Mouse (Mus musculus): ENCODE data around the gene Nt5dc3. TPM values are rescaled to one million over a fixed set of nuclear protein-coding genes. Genes with fewer than 3 reads are reported as not detected.

Nt5dc3 gene
- polyA plus RNA-seq (2012; rRNA removed): 37.5 and 47.7 TPM in 2 replicates

DNA sequence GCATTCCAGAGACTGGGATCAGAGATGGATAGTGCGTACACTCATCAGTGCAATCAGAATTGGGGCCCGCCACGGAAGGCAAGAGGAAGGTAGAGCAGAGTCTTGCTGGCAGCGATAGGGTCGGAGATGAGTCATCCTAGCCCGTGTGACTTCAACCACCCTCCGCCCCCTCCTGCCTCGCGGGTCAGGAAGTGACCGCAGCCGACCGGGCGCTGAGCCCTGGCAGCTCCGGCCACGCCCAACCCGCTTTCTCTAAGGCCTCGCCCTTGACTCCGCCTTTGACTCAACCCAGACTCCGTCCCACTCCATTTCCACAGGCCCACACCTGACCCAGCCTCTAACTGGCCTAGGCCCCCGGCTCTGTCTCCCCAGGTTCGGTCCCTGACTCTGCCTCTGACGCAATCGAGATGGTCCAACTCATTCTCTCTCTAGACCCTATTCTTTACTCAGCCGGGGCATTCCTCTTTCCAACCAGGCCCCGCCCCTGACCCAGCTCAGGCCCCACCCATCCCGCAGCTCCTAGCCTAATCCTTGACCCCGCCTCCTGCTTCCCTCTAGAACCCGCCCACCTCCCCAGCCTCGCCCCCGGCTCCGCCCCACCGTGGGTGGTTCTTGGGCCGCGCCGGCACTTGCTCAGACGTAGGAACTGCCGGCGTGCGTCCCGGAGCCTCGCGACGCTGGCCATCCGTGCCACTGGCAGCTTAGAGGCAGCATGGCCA, at the start of gene Nt5dc3:
Gene Nt5dc3 (plus strand): TSS at position 608 of the 719 bp plus-strand sequence.
- peak; percentile 98 for DNase-seq (ENCODE audit: low read depth)

DNA sequence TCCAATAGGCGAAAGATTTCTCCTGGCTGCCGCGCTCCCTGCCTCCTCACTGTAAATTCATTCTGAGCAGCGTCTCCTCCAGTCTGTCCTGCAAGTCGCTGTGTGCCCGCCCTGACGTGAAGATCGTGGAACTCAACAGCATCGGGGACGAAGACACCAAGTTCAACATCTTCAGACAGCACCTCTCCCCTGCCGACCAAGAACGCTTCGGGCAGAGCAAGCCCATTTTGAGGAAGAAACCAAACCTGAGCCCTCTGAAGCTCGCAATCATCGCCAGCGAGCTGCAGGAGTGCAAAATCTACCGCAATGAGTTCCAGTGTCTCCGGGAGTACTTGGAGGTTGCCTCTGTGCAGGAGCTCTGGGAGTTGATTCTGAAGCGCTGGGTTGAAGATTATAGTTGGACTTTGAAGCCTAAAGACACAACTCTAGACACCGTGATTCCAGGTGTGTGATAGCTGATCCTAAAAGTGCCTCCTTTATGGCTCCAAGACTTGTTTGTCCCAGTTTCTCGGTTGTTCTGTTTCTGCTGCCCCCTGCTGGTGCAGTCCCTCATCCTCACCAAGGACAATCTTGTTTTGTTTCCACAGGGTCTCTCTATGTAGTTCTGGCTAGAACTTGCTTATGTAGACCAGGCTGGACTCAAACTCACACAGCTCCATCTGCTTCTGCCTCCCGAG, 47.8 kb upstream of the Nt5dc3 start:
- DNase-seq (ENCODE audit: low read depth): peak; percentile 94
- TF ChIP-seq POLR2A (IDR thresholded peaks at IDR 0.05; ENCODE audit: borderline replicate concordance, extremely low read depth, insufficient read depth, insufficient read length, poor library complexity, severe bottlenecking): no peak
- TF ChIP-seq CTCF (IDR thresholded peaks at IDR 0.05; ENCODE audit: borderline replicate concordance, extremely low read depth, insufficient read depth, insufficient read length): peak; percentile 81; the same call in 1 of the 2 replicates

More for the DNA sequence above, at the start of gene Nt5dc3:
- TF ChIP-seq CTCF (IDR thresholded peaks at IDR 0.05; ENCODE audit: borderline replicate concordance, extremely low read depth, insufficient read depth, insufficient read length) (no peak), POLR2A (IDR thresholded peaks at IDR 0.05; ENCODE audit: borderline replicate concordance, extremely low read depth, insufficient read depth, insufficient read length, poor library complexity, severe bottlenecking) (peak; percentile 73)

DNA sequence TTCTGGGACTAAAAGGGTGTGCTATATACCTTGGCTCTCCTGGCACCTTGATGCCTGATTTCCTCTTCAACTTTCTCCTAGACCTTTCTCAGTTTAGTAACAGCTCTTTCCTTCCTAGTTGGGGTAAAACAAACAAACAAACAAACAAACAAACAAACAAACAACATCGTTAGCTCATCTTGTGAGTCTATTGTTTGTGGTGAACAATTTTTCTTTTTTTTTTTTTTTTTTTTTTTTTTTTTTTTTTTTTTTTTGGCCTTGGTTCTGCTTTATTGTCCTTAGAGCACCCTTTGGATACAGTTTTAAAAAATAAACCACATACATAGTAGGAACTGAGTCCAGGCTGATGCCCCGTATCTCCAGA, 47.3 kb upstream of the Nt5dc3 start:
- no peak for DNase-seq (ENCODE audit: low read depth)
- TF ChIP-seq CTCF (IDR thresholded peaks at IDR 0.05; ENCODE audit: borderline replicate concordance, extremely low read depth, insufficient read depth, insufficient read length) (no peak), POLR2A (IDR thresholded peaks at IDR 0.05; ENCODE audit: borderline replicate concordance, extremely low read depth, insufficient read depth, insufficient read length, poor library complexity, severe bottlenecking) (no peak)

DNA sequence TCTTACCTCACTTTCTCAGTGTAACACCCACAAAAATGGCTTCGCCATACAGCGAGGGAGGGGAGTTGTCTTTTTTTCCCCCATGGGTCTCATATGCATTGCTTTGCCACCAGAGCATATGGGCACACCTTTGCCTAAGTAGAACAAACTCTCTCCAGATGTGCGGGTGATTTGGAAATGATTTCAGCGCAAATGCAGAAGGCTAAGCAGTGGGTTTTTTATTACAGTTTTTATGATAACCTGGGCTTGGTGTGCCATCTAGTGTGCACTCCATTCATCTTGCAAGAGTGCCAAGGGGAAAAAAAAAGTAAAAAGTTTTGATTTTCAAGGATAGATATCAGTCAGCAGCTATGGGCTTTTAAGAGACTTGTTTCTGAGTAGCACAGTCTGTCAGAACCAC, 43.8 kb upstream of the Nt5dc3 start:
- TF ChIP-seq POLR2A (IDR thresholded peaks at IDR 0.05; ENCODE audit: borderline replicate concordance, extremely low read depth, insufficient read depth, insufficient read length, poor library complexity, severe bottlenecking) (no peak), CTCF (IDR thresholded peaks at IDR 0.05; ENCODE audit: borderline replicate concordance, extremely low read depth, insufficient read depth, insufficient read length) (no peak)
- DNase-seq (ENCODE audit: low read depth): peak; percentile 17

DNA sequence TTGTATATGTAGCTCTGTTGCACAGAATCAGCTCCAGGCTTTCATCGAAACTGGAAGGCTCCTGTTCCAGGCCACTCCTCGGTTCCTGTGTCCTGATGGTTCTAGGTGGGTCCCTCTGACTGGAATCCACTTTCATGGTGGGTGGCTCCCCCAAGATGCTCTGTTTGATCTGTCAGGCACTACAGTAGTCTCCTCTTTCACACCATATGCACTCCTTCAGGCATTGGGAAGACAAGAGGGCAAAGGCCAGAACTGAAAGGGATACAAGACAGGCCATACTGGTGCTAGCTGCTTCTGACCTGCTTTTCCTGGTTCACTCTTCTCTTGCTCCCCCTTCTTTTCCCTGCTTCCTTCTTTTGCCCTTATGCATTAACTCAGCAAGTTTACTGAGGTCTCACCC, 35.9 kb upstream of the Nt5dc3 start:
- TF ChIP-seq POLR2A (IDR thresholded peaks at IDR 0.05; ENCODE audit: borderline replicate concordance, extremely low read depth, insufficient read depth, insufficient read length, poor library complexity, severe bottlenecking): no peak
- TF ChIP-seq CTCF (IDR thresholded peaks at IDR 0.05; ENCODE audit: borderline replicate concordance, extremely low read depth, insufficient read depth, insufficient read length): no peak

DNA sequence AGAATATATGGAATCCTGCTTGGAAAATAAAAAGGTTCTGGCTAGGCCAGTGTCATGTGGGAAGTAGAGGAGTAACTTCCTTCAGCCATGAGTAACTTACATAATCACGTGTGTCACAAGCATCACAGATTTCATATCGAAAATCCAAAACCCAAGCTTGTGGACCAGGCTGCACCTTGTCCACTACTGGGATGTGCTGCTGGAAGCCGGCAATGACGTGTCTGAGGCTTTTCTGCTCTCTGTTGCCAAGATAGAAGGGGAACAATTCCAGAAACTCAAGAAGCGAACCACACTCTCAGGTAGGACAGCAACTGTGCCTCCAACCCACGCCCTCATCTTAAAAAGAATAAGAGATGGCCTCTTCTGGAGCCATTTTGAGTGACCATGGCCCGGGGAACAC, 34.5 kb upstream of the Nt5dc3 start:
- no peak for TF ChIP-seq POLR2A (IDR thresholded peaks at IDR 0.05; ENCODE audit: borderline replicate concordance, extremely low read depth, insufficient read depth, insufficient read length, poor library complexity, severe bottlenecking)
- TF ChIP-seq CTCF (IDR thresholded peaks at IDR 0.05; ENCODE audit: borderline replicate concordance, extremely low read depth, insufficient read depth, insufficient read length): no peak
- DNase-seq (ENCODE audit: low read depth): no peak

More for the DNA sequence above, 35.9 kb upstream of the Nt5dc3 start:
- DNase-seq (ENCODE audit: low read depth): no peak

DNA sequence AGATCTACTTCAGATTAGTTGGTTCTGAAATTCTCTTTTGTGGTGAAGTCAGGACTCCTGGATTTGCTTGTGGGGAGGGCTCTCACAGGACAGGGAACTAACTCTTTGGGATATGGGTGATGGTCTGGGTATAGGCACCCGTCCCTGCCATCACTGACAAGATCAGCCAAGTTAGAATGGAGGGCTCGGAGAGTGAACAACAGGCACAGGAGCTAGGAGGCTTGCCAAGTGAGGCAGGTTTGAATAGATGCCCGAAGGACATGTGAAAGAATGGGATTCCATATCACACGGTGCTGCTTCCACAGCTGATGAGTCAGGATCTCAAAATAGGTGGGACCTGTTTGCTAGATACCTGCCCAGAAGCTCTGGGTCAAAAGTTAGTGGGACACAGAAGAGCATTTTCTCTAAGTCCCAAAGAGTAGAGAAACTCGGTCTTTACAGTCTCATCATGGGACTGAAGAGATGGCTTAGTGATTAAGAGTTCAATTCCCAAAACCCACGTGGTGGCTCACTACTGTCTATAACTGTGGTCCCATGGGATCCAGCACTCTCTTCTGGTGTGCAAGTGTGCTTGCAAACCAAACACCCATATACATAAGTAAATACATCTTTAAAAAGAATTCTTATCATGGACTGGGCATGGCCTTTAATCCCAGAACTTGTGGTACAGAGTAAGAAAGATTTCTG, 22.8 kb upstream of the Nt5dc3 start:
- DNase-seq (ENCODE audit: low read depth): no peak
- TF ChIP-seq CTCF (IDR thresholded peaks at IDR 0.05; ENCODE audit: borderline replicate concordance, extremely low read depth, insufficient read depth, insufficient read length) (no peak), POLR2A (IDR thresholded peaks at IDR 0.05; ENCODE audit: borderline replicate concordance, extremely low read depth, insufficient read depth, insufficient read length, poor library complexity, severe bottlenecking) (no peak)

DNA sequence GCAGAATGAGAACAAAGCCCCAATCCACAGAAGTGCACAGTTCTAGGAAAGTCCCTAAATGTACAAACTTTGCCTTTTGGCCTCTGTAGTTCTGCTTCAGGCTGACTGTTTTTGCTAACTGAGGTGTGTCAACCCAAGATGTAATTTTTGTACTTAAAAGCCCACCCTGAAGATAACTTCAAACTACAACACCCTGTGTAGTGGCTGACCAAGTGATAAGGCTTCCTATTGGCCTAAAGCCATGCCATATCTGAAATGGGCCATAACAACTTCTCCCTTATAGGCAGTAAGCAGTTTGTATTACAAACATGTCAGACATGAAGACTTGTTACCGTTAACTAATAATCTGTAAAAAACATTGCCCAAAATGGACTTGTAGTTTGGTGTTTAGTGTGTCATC, 21.1 kb upstream of the Nt5dc3 start:
- TF ChIP-seq POLR2A (IDR thresholded peaks at IDR 0.05; ENCODE audit: borderline replicate concordance, extremely low read depth, insufficient read depth, insufficient read length, poor library complexity, severe bottlenecking) (no peak), CTCF (IDR thresholded peaks at IDR 0.05; ENCODE audit: borderline replicate concordance, extremely low read depth, insufficient read depth, insufficient read length) (no peak)
- no peak for DNase-seq (ENCODE audit: low read depth)

DNA sequence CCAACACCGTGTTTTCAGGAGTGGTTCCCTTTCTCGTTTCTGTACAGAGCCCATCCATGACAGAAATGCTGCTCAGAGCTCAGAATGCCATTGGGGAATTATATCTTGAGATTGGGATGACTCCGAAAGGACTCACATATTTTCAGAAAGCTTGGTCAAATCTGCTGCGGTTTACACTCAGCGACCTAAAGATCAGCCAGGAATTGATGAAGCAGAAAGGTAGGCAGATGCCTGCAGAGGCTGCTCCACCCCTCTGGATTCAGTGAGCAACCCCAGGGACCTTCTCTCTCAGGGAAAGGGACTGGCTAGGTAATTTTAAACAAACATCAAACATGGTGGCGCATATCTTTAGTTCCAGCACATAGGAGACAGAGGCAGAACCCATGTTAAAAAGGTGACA, 20.6 kb upstream of the Nt5dc3 start:
- no peak for DNase-seq (ENCODE audit: low read depth)
- TF ChIP-seq CTCF (IDR thresholded peaks at IDR 0.05; ENCODE audit: borderline replicate concordance, extremely low read depth, insufficient read depth, insufficient read length) (no peak), POLR2A (IDR thresholded peaks at IDR 0.05; ENCODE audit: borderline replicate concordance, extremely low read depth, insufficient read depth, insufficient read length, poor library complexity, severe bottlenecking) (no peak)

DNA sequence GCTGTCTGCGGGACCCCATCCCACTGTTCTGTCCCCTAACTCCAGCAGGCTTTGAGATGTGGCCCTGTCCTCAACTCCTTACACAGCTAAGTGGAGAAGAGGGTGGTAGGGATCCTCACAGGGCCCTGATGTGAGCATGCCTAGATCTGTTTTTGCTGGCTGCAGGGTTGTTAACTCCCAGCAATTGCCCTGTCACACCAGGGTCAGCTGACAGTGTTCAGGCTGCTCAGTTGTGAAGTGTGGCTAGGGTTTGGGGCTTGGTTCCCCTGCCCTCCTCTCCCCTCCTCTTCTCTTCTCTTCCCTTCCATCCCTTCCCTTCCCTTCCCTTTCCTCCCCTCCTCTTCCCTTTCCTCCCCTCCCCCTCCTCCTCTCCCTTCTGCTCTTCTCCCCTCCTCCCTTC, 17.6 kb upstream of the Nt5dc3 start:
- no peak for DNase-seq (ENCODE audit: low read depth)

DNA sequence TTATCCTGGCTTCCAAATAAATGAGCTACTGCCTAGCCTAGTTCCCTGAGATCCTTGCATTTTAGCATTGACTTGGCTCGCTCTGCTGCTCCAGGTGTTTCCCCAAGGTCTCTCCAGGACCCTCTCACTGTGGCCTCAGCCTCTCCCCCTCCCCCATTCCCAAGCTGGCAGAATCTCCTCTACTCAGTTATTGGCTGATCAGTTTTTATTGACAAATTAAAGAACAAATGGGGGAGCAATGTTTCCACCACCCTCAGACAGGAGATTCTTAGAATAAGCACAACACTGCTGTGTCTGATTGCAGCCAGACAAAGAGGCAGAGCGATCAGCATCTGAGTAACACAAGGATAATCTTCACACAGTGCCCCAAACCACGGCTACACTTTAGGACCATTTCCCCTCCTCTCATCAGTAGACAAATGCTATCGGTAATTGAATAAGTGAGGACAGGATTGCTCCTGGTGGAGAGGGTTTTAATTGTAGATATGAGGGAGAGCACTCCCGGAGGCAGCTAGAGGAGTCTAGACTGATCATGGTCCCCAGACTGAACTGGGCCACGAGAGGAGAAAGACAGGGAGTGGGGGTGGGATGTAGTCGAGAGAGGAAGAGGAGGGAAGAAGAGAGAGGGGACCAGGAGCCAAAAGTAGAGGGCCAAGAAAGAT, 17.0 kb upstream of the Nt5dc3 start:
- no peak for TF ChIP-seq POLR2A (IDR thresholded peaks at IDR 0.05; ENCODE audit: borderline replicate concordance, extremely low read depth, insufficient read depth, insufficient read length, poor library complexity, severe bottlenecking)
- no peak for TF ChIP-seq CTCF (IDR thresholded peaks at IDR 0.05; ENCODE audit: borderline replicate concordance, extremely low read depth, insufficient read depth, insufficient read length)
- peak; percentile 71 for DNase-seq (ENCODE audit: low read depth)

More for the DNA sequence above, 17.6 kb upstream of the Nt5dc3 start:
- TF ChIP-seq POLR2A (IDR thresholded peaks at IDR 0.05; ENCODE audit: borderline replicate concordance, extremely low read depth, insufficient read depth, insufficient read length, poor library complexity, severe bottlenecking) (no peak), CTCF (IDR thresholded peaks at IDR 0.05; ENCODE audit: borderline replicate concordance, extremely low read depth, insufficient read depth, insufficient read length) (no peak)
